8 mouse cellular contexts compared by ENCODE assay signal in genomic region chr13:14522906-14523269, GRCm38 (mm10). TPM values are rescaled to one million over a fixed set of nuclear protein-coding genes. Genes with fewer than 3 reads are reported as not detected.
DNase-seq lines count a peak whose midpoint lies in the region; ATAC-seq lines count a peak whose summit lies in the region.

Gene Hecw1, minus strand, starts transcription at chr13:14523228.

- peak within 1 kb of the TSS; percentile 93 for H3K4me2 ChIP-seq in kidney, embryonic 16.5 days (replicated peaks; ENCODE audit: low read depth, low read length)
- H3K4me2 ChIP-seq in embryonic facial prominence, embryonic 11.5 days (ENCODE audit: low read depth, low read length): peak within 1 kb of the TSS; percentile 87
- peak within 1 kb of the TSS; percentile 67 for H3K4me2 ChIP-seq in hindbrain, embryonic 15.5 days
- H3K4me2 ChIP-seq in limb, embryonic 15.5 days: peak within 1 kb of the TSS; percentile 93

- H3K4me3 ChIP-seq in kidney, embryonic 16.5 days (ENCODE audit: low read length): peak within 1 kb of the TSS; percentile 55
- peak within 1 kb of the TSS; percentile 52 for H3K4me3 ChIP-seq in embryonic facial prominence, embryonic 11.5 days (ENCODE audit: low read depth, low read length)
- H3K4me3 ChIP-seq in hindbrain, embryonic 15.5 days: peak within 1 kb of the TSS; percentile 68
- H3K4me3 ChIP-seq in limb, embryonic 15.5 days: peak within 1 kb of the TSS; percentile 49

- no peaks in the 10 kb centered on the region for H3K36me3 ChIP-seq in kidney, embryonic 16.5 days (ENCODE audit: insufficient read depth, low read length)
- H3K36me3 ChIP-seq in embryonic facial prominence, embryonic 11.5 days (replicated peaks; ENCODE audit: control insufficient read depth, insufficient read depth, low read depth, low read length): no peaks in the 10 kb centered on the region
- no peaks in the 10 kb centered on the region for H3K36me3 ChIP-seq in hindbrain, embryonic 15.5 days
- H3K36me3 ChIP-seq in limb, embryonic 15.5 days: no peaks in the 10 kb centered on the region

- under 1% methylated on average over 15 of the region's 15 CpGs for WGBS in kidney, embryonic 16.5 days
- WGBS in embryonic facial prominence, embryonic 11.5 days: 1% methylated on average over 15 of the region's 15 CpGs
- WGBS in hindbrain, embryonic 15.5 days: under 1% methylated on average over 15 of the region's 15 CpGs
- 2% methylated on average over 15 of the region's 15 CpGs for WGBS in limb, embryonic 15.5 days

- peaks cover 32% of the 10 kb centered on the region for H3K27me3 ChIP-seq in kidney, embryonic 16.5 days (ENCODE audit: insufficient read depth, low read length)
- H3K27me3 ChIP-seq in embryonic facial prominence, embryonic 11.5 days (ENCODE audit: control insufficient read depth, insufficient read depth, low read length): no peaks in the 10 kb centered on the region
- H3K27me3 ChIP-seq in hindbrain, embryonic 15.5 days: no peaks in the 10 kb centered on the region
- H3K27me3 ChIP-seq in limb, embryonic 15.5 days: peaks cover 44% of the 10 kb centered on the region

- peak; percentile 69 for ATAC-seq in kidney, embryonic 16.5 days (ENCODE audit: low FRiP score, low TSS enrichment)
- ATAC-seq in embryonic facial prominence, embryonic 11.5 days (replicated peaks; ENCODE audit: insufficient number of reproducible peaks, low FRiP score, low TSS enrichment, low read depth): peak; percentile 78
- peak; percentile 87 for ATAC-seq in hindbrain, embryonic 15.5 days (ENCODE audit: low FRiP score, low read depth)
- no peak for ATAC-seq in limb, embryonic 15.5 days (ENCODE audit: insufficient number of reproducible peaks, low FRiP score, low TSS enrichment, low read depth)

- peak within 1 kb of the TSS; percentile 54 for H3K9ac ChIP-seq in kidney, embryonic 16.5 days (replicated peaks; ENCODE audit: low read length)
- H3K9ac ChIP-seq in embryonic facial prominence, embryonic 11.5 days (replicated peaks; ENCODE audit: low read length): peak within 1 kb of the TSS; percentile 61
- peak within 1 kb of the TSS; percentile 74 for H3K9ac ChIP-seq in hindbrain, embryonic 15.5 days
- no peak within 1 kb of the TSS; the same call in 1 of the 2 replicates for H3K9ac ChIP-seq in limb, embryonic 15.5 days

- H3K4me1 ChIP-seq in kidney, embryonic 16.5 days (ENCODE audit: insufficient read depth, low read length): 0 out of 2 replicates have a peak, but pooled peaks cover 6% of the 10 kb centered on the region
- H3K4me1 ChIP-seq in embryonic facial prominence, embryonic 11.5 days (ENCODE audit: control insufficient read depth, insufficient read depth, low read length): no peaks in the 10 kb centered on the region
- peaks cover 27% of the 10 kb centered on the region for H3K4me1 ChIP-seq in hindbrain, embryonic 15.5 days (replicated peaks)
- peaks cover 12% of the 10 kb centered on the region for H3K4me1 ChIP-seq in limb, embryonic 15.5 days

- H3K27ac ChIP-seq in kidney, embryonic 16.5 days (ENCODE audit: low read length): no peak within 1 kb of the TSS
- H3K27ac ChIP-seq in embryonic facial prominence, embryonic 11.5 days (replicated peaks; ENCODE audit: low read depth, low read length): no peak within 1 kb of the TSS
- peak within 1 kb of the TSS; percentile 94 for H3K27ac ChIP-seq in hindbrain, embryonic 15.5 days (replicated peaks)
- no peak within 1 kb of the TSS for H3K27ac ChIP-seq in limb, embryonic 15.5 days

- no peak for DNase-seq in kidney, postnatal 36 days
- no peak for DNase-seq in embryonic facial prominence, embryonic 11.5 days (ENCODE audit: low spot score)
- DNase-seq in right cerebral cortex, postnatal 14 days: peak; percentile 56
- no peak for DNase-seq in urinary bladder, postnatal 14 days (ENCODE audit: low spot score)
- no peak for DNase-seq in thymus, postnatal 0 days (ENCODE audit: low spot score)

- no peaks in the 10 kb centered on the region for H3K9me3 ChIP-seq in kidney, embryonic 16.5 days (ENCODE audit: low read length)
- no peaks in the 10 kb centered on the region for H3K9me3 ChIP-seq in embryonic facial prominence, embryonic 11.5 days (replicated peaks; ENCODE audit: control insufficient read depth, low read length)
- no peaks in the 10 kb centered on the region for H3K9me3 ChIP-seq in hindbrain, embryonic 15.5 days
- H3K9me3 ChIP-seq in limb, embryonic 15.5 days: no peaks in the 10 kb centered on the region

RNA-seq across cellular contexts. Expression of gene Hecw1, which starts in this region (rescaled TPM):
- 0.14 and 0.27 TPM in 2 replicates for polyA plus RNA-seq in kidney, embryonic 16.5 days (2015; fragmentation: Nextera tagmentation; extraction: Ambion mirVana)
- polyA plus RNA-seq in embryonic facial prominence, embryonic 11.5 days (2014; fragmentation: Nextera tagmentation; extraction: Ambion mirVana): 2.4 and 2.8 TPM in 2 replicates
- 37.9 and 38.9 TPM in 2 replicates for polyA plus RNA-seq in hindbrain, embryonic 15.5 days (2015; fragmentation: Nextera tagmentation; extraction: Ambion mirVana)
- 0.13 and 0.16 TPM in 2 replicates for polyA plus RNA-seq in limb, embryonic 15.5 days (2015; fragmentation: Nextera tagmentation; extraction: Ambion mirVana)
- polyA plus RNA-seq in thymus, postnatal 0 days (2015; fragmentation: Nextera tagmentation; extraction: Ambion mirVana): 0.05 and 0.06 TPM in 2 replicates

Comparison
In these comparisons a context has a peak if more than half of its experiments do, and no peak if none do; other contexts are left out.
1. RNA of gene Hecw1 (polyA plus RNA-seq): 37.9 to 38.9 TPM in hindbrain, embryonic 15.5 days; 2.4 to 2.8 TPM in embryonic facial prominence, embryonic 11.5 days, 0.14 to 0.27 TPM in kidney, embryonic 16.5 days, 0.13 to 0.16 TPM in limb, embryonic 15.5 days and 0.05 to 0.06 TPM in thymus, postnatal 0 days; every median in the first group is over 10 times any median in the second.
2. Peak in ATAC-seq, H3K4me3 ChIP-seq, H3K9ac ChIP-seq and H3K4me2 ChIP-seq in kidney, embryonic 16.5 days; RNA of the gene not detected or under 1 TPM.
3. Peak in every context shown above with its lines, with median percentiles within 50 percentile points of each other: H3K4me2 ChIP-seq and H3K4me3 ChIP-seq.